Mouse (Mus musculus) lung, adult 2 months (tissue): Measurements from ENCODE around the gene Adam1b.

Experiments used
- CTCF ChIP-seq: fragments of 200-500 bp; IDR thresholded peaks from 2 replicates; pipeline ENCODE4 v1.5.1; 2011; ENCODE audit warnings: mild to moderate bottlenecking, low read length, control low read depth; ENCODE audit not compliant: insufficient read depth
- POLR2A ChIP-seq: fragments of 200-500 bp; IDR thresholded peaks from 2 replicates; pipeline ENCODE4 v1.6.1; 2011; ENCODE audit warnings: low read depth, mild to moderate bottlenecking, control low read depth, low read length, borderline replicate concordance; ENCODE audit errors: extremely low read depth

GRCm38 (mm10) chr5:121540066-121540465 is 36.8 kb upstream of the Adam1b start:
- no peak for TF ChIP-seq POLR2A
- no peak for TF ChIP-seq CTCF
